Mouse (Mus musculus) bone marrow, adult 2 months (tissue): Measurements from ENCODE around the gene Tmem136.

Experiments used
- CTCF ChIP-seq: fragments of 200-500 bp; IDR thresholded peaks from 2 replicates; pipeline ENCODE4 v1.5.1; 2011; ENCODE audit warnings: low read length, control low read depth; ENCODE audit not compliant: control insufficient read depth, insufficient read depth
- POLR2A ChIP-seq: fragments of 200-500 bp; IDR thresholded peaks from 2 replicates; pipeline ENCODE4 v1.6.1; 2011; ENCODE audit warnings: low read depth, mild to moderate bottlenecking, control low read depth, low read length, borderline replicate concordance; ENCODE audit not compliant: control insufficient read depth

DNA sequence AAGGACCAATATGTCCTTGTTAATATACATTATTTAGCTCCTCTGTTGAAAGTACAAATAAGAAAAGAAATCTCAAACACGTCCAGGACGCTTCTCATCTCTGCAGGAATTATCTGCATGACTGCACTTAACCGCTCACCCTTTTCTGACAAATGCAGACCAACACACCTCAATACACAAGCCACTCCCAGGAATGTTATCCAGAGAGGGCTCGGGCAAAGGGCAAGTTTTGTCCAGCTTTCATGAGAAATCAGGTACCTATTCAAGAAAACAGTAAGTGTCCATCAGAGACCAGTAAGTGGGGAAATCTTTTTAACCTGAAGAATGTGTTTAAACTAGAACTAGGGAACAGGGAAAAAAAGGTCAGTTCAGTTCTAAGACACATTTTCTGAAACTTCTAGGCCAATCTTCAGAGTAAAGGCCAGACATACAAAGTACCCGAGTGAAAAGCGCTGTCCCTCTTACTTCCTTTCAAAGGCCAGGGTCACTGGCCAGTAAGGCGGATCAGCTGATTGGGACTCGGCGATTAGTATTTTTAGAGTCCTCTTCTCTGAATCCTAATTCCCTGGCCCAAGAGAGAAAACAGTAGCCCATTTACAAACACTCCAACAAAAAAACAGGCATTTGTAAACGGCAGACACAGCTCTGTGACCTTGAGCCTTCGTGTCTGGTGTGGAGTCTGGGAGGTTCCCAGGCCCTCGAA is 788 bp downstream of the Tmem136 start:
- TF ChIP-seq POLR2A (no peak), CTCF (no peak)
